Mouse (Mus musculus) ES-E14 (cell line): ENCODE results near the gene Qrfp.

ENCODE experiments used
- CHD2 ChIP-seq: IDR thresholded peaks from 2 replicates; pipeline ENCODE4 v1.6.1; 2014; ENCODE audit warnings: mild to moderate bottlenecking, low read depth, low read length, inconsistent platforms
- HCFC1 ChIP-seq: IDR thresholded peaks from 2 replicates; pipeline ENCODE4 v1.6.1; 2012; ENCODE audit warnings: low read length, inconsistent platforms, borderline replicate concordance; ENCODE audit not compliant: insufficient read depth
- MAFK ChIP-seq: IDR thresholded peaks from 2 replicates; pipeline ENCODE4 v1.6.1; 2014; ENCODE audit warnings: mild to moderate bottlenecking, low read depth, low read length, inconsistent platforms; ENCODE audit not compliant: insufficient read depth
- ZC3H11A ChIP-seq: IDR thresholded peaks from 2 replicates; pipeline ENCODE4 v1.6.1; 2012; ENCODE audit warnings: low read depth, mild to moderate bottlenecking, inconsistent platforms, low read length, borderline replicate concordance

DNA sequence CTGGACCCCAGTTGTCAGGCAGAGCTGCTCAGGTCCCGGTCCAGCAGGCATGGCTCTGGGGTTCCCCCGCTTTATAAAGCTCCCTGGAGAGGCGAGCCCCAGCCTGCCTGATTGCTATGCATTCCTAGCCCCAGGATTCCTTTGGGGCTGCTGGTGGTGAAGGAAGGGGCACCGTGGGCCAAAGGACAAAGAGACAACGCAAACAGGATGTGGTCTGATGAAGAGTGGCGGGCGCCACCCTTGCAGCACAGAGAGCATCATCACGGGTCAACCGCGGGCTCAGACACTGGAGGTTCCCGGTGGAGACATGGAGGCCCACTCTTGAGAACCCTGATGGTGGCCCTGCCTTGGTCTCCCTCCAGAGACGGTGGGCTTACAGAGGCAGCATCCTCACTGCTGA lies at the start of gene Qrfp:
- TF ChIP-seq MAFK (no peak), ZC3H11A (no peak), CHD2 (no peak), HCFC1 (no peak)
